Mouse (Mus musculus): Measurements from ENCODE around the gene Ivd. TPM values are rescaled to one million over a fixed set of nuclear protein-coding genes. Genes with fewer than 3 reads are reported as not detected.

The Ivd gene
- total RNA-seq, 2 experiments from 2014 or later: 58.2 to 73.7 TPM

DNA sequence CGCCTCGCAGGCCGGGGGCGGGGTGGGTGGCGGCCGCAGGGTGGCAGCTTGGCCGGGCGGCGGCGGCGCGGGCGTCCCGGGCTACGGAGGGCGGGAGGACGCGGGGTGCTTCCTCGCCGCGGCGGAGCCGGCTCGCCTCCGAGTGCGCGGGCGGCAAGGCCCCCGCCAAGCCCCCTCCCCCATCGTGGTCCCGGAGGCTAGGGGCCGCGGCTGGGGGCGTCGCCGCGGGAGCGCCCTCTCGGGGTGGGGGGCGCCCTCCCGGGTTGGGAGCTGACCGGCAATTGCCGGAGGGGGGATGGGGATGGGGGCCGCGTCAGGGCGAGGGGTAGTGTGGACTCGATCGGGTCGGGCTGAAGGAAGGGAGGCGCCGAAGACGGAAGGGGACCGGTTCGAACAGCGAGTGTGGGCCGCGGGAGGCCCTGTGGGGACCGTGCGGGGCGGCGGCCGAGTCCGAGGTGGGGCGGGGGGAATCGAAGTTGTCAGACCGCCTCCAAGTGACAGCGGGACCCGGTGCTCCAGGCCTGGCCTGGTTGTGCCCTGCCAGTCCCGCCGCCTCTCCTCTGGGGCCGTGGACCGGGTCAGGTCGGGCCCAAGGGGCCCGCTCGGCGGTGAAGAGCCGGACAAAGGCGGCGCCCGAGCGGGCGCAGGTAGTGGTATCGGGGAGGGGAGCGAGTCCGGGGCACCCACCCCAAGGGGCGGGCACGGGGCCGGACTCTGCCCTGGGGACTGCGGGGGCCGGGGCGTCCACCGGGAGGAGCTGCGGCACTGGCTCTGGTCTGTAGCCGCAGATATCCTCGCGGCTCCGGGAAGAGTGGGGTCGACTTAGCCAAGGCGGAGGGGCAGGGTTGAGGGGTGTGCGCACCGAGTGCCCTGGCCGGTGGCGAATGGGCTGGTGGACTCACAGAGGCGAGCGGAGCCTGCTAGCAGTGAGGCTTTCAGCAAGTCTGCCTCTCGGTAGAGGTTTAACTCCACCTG is 40.6 kb downstream of the Ivd start:
- intact Hi-C loops (cut with DNase I): loop anchor here (2.0 kb wide), 1 partner anchor 72 kb away; no protein-coding TSS in a partner anchor
- no peak for DNase-seq (ENCODE audit: low spot score in 2 of 2)

DNA sequence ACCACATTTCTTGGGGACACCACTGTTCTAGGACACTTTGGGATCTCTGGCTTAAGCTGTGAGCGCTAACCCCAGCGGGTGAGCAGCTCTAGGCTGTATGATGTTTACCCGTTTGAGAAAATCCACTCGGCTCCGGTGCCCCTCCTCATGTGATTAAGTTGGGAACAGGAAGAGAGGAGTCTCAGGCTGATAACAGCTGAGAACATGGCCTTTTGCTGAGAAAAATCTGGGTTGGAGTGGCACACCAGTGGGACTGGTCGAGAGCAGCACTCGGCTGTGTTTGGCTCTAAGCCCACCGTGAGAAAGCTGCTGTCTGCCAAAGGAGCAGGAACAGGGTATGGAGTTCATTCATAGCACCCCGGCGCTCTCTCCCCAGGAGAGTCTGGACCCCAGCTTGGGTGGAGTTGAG is 41.6 kb downstream of the Ivd start:
- no peak for DNase-seq (ENCODE audit: low spot score in 2 of 2)
- intact Hi-C loops (cut with DNase I): loop anchor here (2.0 kb wide), 1 partner anchor 71 kb away; no protein-coding TSS in a partner anchor

DNA sequence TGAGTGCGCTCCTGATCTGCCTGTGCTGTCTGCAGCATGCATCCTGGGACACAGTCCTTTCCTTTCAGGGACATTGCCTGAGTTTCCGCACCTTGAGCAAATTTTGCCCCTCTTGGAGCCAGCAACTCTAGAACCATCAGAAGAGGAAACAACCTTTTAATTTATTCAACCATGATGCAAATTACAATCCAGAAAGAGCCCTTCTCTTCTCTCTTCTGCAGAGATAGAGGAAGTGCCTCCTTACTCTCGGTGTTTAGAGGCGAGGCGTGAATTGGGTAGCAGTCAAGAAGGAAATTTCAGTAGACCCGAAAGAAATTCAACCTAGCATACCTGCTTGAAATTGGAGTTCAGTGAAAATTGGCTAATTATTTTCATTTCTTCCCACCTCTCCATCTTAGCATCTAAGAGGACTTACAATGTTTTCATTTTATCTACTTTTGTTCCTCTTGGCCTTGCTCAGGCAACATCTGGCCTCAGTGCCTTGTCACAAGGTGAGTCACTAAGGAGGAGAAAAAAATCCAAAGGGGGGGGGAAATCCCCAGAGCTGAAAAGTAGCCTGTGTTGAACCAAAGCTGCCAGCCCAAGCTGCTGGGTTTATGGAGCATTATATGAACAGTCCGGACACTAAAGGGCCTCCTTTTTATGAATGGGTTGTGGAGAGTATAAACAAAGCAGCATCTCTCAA is 43.8 kb downstream of the Ivd start:
- no peak for DNase-seq (ENCODE audit: low spot score in 2 of 2)
- intact Hi-C loops (cut with DNase I): no loop called here

DNA sequence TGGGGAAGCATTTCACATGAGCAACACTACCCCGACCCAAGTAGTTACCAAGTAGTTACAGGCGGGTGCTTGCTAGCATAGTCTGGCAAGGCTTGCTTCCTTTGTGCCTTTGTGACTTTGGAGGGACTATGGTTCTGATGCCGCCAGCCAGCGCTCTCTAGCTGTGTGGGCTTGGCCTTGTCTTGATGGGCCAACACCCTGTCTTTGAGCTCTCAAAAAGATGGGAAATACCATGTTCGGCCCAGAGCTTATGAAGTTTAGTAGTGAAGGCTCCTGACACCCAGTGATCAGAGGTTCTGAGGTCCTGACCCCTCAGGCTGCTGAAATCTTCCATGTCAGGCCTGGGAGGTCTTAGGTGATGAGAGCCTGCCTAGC is 44.4 kb downstream of the Ivd start:
- no peak for DNase-seq (ENCODE audit: low spot score in 2 of 2)
- intact Hi-C loops (cut with DNase I): no loop called here

DNA sequence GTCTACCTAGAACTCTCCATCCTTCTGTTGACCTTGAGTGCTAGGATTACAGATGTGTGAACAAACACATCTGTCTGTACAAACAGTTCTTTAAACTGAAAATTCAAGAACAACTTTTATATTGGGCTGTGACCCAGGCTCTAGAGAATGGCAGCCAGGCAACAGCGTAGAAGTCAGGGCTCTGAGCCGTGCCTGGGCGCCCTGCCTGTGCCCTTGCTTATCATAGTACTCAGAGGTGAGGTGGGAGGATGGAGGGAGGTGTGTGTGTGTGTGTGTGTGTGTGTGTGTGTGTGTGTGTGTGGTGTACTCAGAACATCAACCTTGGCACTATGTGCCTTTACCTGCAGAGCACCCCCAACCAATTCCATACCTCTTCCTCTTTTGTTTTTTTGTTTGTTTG is 46.0 kb downstream of the Ivd start:
- no peak for DNase-seq (ENCODE audit: low spot score in 2 of 2)
- intact Hi-C loops (cut with DNase I): no loop called here

DNA sequence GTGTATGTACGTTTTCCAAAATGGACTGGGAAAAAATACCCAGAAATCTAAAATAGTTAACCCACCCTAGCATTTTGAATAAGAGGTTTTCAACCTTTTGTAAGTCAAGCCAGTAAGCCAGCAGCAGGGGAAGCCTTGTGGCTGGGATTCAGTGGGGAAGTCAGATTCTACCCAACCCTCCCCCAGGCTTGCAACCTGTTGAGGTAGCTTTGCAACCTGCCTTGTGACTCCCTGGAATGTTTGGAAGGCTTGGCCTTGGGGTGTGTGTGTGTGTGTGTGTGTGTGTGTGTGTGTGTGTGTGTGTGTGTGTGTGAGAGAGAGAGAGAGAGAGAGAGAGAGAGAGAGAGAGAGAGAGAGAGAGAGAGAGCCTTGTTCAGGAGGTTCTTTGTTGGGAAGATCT is 47.4 kb downstream of the Ivd start:
- intact Hi-C loops (cut with DNase I): no loop called here
- no peak for DNase-seq (ENCODE audit: low spot score in 2 of 2)

DNA sequence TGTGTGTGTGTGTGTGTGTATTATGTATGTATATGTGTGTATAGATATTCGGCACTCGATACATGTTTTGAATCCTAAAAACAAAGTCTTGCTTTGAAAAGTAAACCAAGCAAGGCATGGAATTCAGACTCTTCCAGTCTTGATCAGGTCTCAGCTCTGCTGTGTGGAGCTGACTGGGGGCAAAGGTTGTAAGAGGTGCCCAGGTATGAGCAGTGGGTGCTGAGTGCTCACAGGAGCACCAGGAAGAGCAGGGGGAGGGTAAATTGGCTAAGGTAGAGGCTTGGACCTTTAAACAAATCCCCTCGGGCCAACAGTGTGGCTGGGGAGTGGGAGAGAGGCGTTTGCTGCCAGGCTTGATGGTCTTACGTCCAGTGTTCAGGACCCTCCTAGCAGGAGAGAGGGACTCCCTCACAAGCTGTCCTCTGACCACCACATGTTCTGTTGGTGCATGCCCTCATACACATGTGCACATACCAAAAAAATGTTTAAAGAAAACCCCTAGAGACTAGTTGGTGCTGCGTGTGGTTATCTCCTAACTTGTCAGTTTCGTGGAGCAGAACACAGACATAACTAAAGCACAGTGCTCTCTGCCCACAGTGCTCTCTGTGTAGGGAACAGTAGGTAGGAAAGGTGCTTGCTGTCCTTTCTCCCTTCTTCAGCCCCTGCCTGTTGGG is 49.0 kb downstream of the Ivd start:
- DNase-seq (ENCODE audit: low spot score in 2 of 2): no peak
- intact Hi-C loops (cut with DNase I): no loop called here

DNA sequence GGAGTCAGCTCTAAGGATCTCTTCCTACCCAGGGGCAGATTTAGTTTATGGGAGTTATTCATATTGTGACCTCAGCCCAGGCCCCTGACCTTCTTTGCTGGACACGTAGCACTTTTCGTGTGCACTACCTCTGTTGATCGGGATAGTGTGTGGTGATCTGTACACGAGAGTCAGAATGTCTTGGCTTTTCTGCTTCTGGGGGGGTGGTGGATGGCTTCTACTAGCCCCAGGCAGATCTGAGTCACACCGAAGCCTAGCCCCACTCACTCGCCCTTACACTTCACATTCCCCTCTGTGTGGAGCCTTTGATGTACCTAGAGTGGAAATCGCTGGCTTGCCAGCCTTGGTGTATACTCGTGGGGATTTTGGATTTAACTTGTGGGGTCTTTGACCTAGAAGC is 51.0 kb downstream of the Ivd start:
- intact Hi-C loops (cut with DNase I): no loop called here
- DNase-seq (ENCODE audit: low spot score in 2 of 2): no peak

DNA sequence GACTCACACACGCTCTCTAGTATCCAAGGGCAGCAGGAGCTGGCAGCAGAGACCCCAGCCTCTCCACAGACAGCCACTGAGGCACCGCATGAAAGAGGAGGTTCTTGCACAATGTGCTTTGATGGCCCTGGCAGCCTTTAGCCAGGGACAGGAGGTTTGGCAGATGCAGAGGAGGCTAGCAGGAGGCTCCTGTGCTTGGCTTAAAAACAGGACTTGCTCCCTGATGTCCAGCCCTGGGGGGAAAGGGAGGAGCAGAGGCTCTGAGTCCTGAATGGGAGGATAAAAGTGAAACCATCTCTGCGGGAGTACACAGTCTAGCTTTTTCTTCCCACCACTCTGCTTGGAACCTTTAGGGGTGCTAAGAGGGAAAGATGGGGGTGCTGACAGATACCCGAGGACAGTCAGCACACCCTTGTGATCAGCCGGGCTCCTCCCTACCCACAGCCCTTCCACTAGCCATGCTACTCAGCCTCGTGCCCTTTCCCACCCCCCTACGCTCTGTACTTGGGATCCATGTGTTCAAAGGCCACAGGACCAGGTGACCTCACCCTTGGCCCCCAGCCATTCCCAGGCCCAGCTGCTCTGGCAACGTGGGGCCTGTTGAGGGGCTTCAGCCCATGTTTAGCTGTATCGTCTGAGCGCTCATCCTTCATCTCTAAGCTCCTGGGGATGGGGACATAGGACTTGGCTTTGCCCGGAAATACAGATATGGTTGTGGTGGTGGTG is 52.0 kb downstream of the Ivd start:
- no peak for DNase-seq (ENCODE audit: low spot score in 2 of 2)
- intact Hi-C loops (cut with DNase I): no loop called here

DNA sequence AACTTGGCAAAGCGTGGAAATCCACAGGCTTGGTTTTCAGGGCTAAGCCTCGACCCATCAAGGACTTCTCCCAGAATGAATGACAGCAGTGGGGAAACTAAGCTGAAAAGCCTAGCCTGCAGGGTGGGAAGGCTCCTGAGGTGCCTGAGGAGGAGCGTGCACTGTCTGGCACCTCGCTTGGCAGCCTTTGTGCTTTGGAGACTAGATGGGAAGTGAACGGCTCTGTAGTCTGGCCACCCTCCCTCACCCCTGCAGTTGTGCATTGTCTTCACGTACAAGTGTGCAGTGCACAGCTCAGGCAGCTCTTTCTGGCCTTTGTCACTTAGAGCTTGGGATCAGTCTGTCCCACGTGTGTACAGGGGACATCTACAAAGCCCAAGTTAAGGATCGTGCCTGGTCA is 52.9 kb downstream of the Ivd start:
- intact Hi-C loops (cut with DNase I): no loop called here
- DNase-seq (ENCODE audit: low spot score in 2 of 2): no peak

DNA sequence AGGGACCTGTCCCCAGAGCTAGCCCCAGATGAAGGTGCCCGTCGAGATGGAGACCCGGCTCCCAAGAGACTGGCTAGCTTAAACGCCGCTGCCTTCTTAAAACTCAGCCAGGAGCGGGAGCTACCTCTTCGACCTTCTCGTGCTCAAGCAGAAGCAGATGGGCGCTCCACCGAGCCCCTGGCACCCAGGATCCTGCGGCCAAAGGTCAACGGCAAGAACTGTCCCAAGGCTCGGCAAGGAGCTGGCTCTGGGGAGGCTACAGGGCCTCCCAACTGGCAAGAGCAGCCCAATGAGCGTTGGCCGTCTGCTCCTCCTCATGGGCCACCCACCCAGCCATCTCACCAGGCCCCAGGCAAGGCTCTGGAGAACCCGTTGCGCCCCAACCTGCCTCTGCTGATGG is 54.7 kb downstream of the Ivd start:
- no peak for DNase-seq (ENCODE audit: low spot score in 2 of 2)
- intact Hi-C loops (cut with DNase I): no loop called here

DNA sequence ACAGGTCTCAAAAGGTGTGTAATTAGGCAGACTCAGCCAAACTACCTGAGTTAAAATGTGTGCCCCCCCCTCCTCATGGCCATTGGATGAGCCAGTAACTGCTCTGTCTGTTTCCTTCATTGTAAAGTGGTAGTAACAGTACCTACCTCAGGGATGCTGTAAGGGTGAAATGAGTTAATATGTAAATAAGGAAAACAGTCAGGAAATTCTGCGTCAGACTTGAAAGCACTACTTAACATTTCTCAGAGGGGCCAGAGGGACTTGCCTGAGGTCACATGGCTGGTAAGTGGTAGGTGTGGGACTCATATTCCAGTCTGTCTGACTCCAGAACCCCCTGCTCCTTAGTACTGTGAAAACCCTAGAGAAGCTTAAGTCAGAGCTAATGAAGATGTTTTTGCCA is 56.8 kb downstream of the Ivd start:
- intact Hi-C loops (cut with DNase I): no loop called here

DNA sequence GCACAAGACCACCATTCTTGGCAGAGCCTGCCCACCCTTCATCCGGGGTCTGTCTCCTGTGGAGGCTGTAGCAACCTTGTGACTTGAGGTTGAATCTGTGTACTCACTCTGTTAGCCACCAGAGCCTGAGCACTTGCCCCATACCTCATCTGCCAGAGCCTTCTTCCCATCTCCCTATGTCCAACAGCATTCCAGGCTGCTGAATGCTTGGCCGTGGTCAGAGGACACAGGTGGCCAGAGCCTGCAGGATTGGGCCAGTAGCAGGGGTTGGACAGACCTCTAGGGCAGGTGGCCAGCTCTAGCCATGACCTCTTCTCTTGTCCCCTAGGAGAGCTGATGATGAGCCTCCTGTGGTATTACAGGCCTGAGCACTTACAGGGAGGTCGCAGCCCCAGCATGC is 58.7 kb downstream of the Ivd start:
- intact Hi-C loops (cut with DNase I): no loop called here
- no peak for DNase-seq (ENCODE audit: low spot score in 2 of 2)

More for the DNA sequence above, 56.8 kb downstream of the Ivd start:
- no peak for DNase-seq (ENCODE audit: low spot score in 2 of 2)

DNA sequence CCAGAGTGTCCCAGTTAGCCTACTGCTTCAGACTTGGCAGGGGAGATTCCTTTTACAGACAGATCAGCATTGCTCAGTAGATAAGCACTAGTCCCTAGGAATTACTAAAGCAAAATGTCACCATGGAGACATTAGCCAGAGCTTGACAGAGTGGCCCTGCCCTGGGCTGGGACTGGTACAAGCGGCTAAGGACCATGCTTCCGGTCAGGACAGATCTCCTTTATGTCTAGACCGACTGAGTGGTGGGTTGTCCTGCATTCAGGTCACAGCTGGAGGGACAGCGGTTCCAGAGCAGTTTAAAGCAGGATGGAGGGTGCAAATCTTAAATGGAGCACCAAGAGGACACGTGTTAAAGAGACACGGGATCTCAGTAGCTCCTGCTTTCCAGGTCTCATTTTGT is 64.2 kb downstream of the Ivd start:
- intact Hi-C loops (cut with DNase I): no loop called here

DNA sequence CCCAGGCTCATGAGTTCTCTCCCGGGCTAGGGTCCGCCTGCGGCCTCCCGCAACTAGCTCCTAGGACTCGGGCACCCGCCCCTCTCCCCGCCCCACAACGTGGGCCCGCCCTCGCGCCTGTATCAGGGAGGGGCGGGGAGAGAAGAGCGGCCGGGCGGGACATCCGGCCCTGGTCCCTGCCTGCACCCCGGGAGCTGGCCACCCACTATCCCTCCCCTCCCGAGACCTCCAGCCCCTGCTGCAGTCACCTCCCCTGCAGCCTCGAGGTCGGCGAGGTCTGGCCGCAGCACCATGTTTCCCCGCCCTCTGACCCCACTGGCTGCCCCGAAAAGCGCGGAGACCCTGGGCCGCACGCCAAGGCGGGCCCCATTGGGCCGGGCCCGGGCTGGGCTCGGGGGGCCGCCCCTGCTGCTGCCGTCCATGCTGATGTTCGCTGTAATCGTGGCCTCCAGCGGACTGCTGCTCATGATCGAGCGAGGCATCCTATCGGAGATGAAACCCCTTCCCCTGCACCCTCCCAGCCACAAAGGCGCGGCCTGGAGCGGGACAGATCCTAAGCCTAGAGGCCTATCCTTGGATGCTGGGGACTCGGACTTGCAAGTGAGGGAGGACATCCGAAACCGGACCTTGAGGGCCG is 64.7 kb downstream of the Ivd start, which contains the start of gene Chst14:
TSS of gene Chst14 (plus strand) at position 136 of the 637 bp plus-strand sequence.
- intact Hi-C loops (cut with DNase I): no loop called here

More for the DNA sequence above, 64.2 kb downstream of the Ivd start:
- DNase-seq (ENCODE audit: low spot score in 2 of 2): no peak

DNA sequence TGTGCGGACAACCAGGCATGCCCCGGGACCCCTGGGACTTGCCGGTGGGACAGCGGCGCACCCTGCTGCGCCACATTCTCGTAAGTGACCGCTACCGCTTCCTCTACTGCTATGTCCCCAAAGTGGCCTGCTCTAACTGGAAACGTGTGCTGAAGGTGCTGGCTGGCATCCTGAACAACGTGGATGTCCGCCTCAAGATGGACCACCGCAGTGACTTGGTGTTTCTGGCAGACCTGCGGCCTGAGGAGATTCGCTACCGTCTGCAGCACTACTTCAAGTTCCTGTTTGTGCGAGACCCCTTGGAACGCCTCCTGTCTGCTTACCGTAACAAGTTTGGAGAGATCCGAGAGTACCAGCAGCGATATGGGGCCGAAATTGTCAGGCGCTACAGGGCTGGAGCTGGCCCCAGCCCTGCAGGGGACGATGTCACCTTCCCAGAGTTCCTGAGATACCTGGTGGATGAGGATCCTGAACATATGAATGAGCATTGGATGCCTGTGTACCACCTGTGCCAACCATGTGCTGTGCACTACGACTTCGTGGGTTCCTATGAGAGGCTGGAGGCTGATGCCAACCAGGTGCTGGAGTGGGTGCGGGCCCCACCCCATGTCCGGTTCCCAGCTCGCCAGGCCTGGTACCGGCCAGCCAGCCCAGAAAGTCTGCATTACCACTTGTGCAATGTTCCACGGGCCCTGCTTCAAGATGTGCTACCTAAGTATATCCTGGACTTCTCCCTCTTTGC is 65.4 kb downstream of the Ivd start:
- intact Hi-C loops (cut with DNase I): no loop called here
- no peak for DNase-seq (ENCODE audit: low spot score in 2 of 2)

More for the DNA sequence above, 64.7 kb downstream of the Ivd start, which contains the start of gene Chst14:
- DNase-seq (ENCODE audit: low spot score in 2 of 2): peak in 1 of 2 experiments; percentile 44

Measured in left cerebral cortex, postnatal 36 days (tissue).